Mouse (Mus musculus) lung, postnatal 14 days (tissue): ENCODE results near the gene Kcnk10.
A peak's percentile ranks its signal among the peaks of the same experiment; 100 is the strongest.
"Not testable (repeated sequence)": the region's sequence is repeated elsewhere in the genome, so short reads cannot be mapped to it uniquely, and the experiment has no call there.

Experiments
- DNase-seq: peaks from one replicate; pipeline ENCODE4 v3.0.0; 2021

Gene Kcnk10

GRCm38 (mm10) chr12:98577861-98578360 lies at the start of gene Kcnk10:
TSS of gene Kcnk10 (minus strand) at chr12:98578310.
- no peak for DNase-seq

DNA sequence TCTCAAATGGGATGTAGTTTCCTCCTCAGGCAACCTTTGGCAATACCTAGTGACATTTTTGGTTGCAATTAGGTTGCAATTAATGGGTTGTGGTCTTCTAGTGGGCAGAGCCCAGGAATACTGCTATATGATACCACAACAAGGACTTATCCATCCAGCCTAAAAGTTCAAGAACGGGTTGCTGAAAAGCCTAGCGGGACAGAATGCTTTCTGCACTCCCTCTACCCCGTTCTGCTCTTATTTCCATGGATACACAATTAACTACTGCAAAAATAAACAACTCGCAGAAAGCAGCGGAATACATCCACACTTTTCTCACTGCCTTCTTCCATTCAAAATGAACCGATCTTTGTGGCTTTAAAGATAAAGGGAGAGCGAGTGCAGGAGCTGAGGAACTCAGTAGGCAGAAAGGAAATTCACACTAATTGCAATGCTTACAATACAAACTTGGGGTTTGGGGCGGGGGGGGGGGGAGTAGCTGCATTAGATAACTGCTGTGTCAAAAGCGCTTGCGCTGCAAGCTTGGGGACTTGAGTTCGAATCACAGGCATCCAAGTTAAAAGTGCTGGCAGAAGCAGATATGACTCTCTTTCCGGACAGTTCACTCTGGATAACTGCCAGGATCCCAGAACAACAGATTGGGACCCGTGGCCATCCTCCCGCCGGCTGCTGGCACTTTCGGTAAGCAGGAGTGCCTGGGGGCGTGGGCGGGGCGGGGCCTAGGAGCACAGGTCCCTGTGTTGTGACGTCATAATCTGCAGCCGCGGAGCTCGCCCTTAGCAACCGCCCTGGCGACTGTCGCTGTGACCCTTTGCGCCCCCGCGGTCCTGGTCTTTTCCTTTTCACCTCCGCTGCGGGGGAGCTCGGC lies 49.5 kb upstream of the Kcnk10 start, which contains the start of gene Spata7:
Gene Spata7 (plus strand): TSS at position 766 of the 868 bp plus-strand sequence.
- peak; percentile 78 for DNase-seq

- DNase-seq: not testable (repeated sequence)
These were observed 45.2 kb upstream of the Kcnk10 start for GRCm38 (mm10) chr12:98623266-98623665.

- DNase-seq: not testable (repeated sequence)
These were observed 42.8 kb upstream of the Kcnk10 start for GRCm38 (mm10) chr12:98620922-98621321.

GRCm38 (mm10) chr12:98619496-98619895 lies 41.4 kb upstream of the Kcnk10 start:
- peak; percentile 12 for DNase-seq

- DNase-seq: no peak
These were observed 37.6 kb upstream of the Kcnk10 start for GRCm38 (mm10) chr12:98615746-98616145.

DNA sequence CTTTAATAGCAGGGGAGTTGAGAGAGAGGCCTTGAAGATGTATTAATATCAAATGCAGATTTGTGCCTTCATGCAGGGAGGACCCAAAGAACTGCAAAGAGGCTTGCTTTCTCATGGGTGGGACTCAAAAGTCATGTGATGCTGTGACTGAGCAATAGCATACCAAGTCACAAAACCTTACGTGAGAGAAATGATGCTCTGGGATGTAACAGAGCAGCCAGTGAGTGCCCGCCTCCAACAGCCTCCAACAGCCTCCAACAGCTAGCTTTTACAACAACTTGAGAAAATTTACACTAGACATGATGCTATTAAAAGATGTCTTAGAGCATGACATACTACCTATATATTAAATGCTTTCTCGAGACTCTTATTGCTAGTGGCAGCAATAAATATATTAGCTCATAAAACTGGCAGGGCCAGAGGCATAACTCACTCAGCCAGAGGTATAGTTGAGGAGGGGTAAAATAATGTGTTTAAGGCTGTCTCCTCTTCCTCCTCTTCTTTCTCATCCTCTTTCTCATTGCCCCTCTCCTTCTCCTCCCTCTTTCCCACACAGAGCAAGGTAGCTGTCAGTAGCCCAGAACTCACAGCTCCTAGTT lies 36.9 kb upstream of the Kcnk10 start:
- no peak for DNase-seq

- no peak for DNase-seq
These were observed 32.2 kb upstream of the Kcnk10 start for GRCm38 (mm10) chr12:98610341-98610740.

- DNase-seq: no peak
These were observed 28.6 kb upstream of the Kcnk10 start for GRCm38 (mm10) chr12:98606595-98607290.

DNA sequence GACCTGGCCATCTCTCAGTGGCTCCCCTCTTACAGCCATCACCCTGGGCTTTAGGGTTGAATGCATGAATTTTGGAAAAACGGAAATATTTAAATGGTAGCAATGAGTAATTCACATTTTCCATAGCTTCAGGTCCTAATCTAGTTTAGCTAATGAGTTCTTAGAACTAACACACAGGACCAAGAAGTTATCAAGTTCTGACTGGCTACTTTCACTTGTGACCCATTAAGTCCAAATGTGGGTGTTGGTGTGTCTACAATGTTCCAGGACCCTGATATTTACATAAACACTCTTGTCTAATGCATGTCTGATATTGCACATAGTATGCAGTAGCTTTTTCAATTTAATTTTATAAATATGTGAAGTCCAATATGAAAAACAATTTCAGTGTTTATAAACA lies 27.2 kb upstream of the Kcnk10 start:
- no peak for DNase-seq

DNA sequence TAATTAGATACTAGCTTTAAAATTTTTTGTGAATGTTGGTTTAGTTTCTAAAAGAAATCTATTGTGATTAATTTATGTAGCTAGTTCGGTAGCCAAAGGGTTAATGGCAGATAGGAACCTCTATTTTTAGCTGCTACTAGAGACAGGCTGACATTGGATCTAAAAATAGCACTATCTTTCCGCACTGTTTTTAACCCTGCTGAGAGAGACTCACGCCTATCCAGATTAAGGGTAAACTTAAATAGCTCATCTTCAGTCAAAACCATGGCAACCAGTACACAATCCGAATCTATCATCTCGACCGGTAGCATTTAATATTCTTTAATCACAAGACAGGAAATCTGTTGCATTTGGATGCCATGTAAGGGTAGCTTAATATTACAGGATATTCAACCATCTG lies 24.0 kb upstream of the Kcnk10 start:
- DNase-seq: no peak

DNA sequence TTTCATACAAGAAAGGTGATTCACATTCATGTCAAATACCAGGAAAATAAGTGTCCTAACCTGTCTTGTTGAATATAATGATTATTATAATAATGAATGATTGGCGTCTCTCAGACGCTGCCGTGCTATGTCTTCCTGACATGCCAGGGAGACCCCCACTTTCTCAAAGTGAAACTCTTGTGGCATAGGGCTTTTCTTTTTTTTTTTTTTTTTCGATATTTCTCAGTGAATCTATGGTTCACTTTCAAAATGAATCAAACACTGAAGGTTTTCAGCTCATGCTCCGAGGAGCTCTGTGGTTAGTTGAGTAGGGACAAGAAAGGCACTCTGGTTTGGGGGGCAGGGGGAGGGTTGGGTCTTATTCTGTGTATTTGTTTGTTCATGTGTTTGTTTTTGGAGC lies 22.8 kb upstream of the Kcnk10 start:
- no peak for DNase-seq

DNA sequence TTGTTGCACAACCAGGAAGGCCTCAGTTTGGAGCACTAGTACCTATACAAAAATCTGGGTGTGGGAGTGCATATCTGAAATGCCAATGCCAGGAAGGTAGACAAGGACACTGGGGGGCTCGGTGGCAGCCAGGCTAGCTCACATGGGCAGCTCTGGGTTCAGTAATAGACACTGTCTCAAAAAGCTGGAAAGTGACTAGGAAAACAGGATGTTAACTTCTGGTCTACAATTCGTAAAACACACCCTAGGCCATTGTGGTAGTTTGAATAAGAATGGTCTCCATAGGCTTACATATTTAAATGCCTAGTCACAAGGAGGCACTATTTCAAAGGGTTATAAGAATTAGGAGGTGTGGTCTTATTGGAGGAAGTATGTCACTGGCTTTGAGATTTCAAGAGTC lies 12.9 kb upstream of the Kcnk10 start:
- no peak for DNase-seq

DNA sequence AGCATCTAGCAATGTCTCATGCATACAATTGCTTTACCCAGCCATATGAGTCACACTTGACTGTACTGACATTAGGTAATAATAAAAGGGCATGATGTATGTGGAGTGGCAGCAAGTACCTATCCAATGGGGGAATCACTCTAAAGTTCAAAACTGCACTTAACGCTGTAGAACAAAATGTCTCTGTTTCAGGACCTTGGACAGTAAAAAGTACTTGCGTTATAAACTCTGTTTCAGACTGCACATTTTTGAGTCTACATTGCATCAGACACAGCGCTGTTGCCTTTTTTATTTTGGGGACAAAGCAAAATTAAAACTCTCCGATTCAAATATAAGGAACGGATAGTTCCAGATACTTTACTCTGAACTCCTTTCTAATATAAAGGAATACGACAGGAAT lies 10.5 kb upstream of the Kcnk10 start:
- no peak for DNase-seq

- DNase-seq: peak; percentile 19
These were observed 7.2 kb upstream of the Kcnk10 start for GRCm38 (mm10) chr12:98585302-98585701.

DNA sequence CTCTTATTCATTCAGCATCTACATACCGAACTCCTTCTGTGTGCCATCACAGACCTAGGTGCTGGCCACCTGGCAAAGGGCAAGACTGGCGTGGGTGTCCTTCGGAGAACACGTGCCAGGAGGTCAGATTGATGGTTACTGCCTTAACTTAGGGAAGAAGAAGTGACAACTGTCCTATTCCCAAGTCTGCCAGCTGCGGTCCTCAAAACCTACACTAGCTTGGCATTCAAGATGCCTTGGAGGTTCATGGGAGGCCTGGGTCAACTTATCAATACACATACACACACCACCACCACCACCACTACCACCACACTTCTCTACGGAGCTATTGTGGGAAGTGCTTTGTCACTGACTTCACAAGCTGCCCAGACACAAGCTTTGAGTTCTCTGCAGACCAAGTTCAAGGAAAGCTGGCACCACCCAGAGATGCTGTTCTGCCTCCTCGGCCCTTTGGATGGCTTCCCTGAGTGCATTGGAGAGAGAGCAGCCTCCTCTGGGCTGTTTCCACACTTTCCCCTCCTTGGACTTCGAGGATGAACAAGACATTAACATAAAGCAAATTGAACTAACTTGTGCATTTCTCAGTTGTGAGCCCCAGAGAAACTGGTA lies 2.1 kb downstream of the Kcnk10 start:
- no peak for DNase-seq

- DNase-seq: no peak
These were observed 2.8 kb downstream of the Kcnk10 start for GRCm38 (mm10) chr12:98575195-98575887.

DNA sequence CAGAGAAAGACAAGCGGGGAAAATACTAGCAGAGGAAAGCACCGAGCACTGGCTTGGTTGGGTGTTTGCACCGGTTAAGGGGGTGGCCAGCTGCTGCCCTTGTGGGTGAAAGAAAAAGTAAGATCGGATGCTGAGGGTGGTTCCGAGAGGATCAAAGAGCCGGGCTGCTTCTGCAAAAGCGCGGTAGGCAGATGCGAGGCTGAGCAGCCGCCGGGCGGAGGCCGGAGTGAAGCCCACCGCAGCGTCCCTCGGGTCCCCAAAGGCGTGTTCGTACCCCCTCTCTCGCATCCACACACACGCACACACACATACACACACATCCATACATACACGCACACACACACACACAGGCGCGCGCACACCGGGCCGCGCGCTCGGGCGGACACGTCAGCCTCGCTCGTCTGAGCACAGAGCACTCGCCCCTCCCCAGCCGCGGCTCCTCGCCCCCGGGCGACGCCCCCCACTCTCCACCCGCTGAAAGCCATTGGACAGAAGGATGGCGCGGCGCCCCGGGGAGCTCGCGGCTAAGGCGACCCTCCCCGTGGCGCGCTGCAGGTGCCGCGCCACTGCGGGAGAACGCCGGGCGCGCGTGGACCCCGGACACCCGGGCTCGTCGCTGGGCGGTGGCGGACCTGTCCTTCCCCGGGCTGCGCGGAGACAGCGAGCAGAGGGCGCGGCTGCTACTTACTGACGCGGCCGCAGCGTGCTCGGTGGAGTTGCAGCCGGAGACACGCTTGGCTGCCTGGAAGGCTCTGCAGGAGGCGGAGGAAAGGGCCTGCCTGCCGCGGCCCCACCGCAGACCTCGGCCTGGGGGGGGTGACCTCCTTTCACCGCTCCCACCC lies 3.5 kb downstream of the Kcnk10 start:
- DNase-seq: no peak

GRCm38 (mm10) chr12:98573317-98574270 lies 4.5 kb downstream of the Kcnk10 start:
- no peak for DNase-seq
